In the genomic region with DNA sequence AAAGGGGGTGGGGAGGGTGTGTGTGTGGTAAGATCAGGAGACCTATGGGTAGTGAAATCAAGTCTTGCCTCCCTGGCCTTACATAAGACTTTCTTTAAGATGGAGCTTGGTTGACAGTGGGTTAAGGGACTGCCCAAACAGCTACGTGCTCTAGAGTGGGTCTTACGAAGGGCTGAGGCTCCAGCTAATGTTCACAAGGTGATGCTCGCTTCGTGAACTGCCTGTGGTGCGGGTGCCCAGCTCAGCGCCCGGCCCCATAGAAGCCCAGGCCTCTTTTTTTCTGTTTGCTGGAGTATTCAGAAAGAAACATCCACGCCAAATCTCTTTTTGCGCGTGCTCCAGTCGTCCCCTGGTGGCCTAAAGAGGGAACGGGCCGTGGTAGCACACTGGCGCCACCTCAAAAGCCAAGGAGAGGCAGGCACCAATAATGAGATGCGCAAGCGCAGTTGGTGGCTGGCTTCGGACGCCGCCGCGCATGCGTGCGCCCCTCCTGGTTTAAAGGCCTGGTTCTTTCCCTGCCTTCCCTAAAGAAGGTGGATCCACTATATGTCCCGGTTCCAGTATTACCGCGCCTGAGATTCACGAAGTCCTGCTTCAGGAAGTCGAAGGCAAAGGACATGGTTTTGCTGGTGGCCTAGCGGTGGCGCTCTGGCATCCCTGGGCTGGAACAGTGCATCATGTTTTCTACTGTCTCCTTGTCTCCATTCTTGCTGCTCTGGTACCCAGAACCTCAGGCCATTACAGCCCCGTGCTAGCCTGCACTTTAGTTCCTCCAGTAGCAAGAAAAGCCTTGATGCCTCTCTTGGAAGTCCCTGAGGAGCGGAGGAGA, we compare ENCODE assay signal across 8 mouse cellular contexts. TPM values are rescaled to one million over a fixed set of nuclear protein-coding genes. Genes with fewer than 3 reads are reported as not detected.
DNase-seq lines count a peak whose midpoint lies in the region; ATAC-seq lines count a peak whose summit lies in the region.

No protein-coding gene starts in this region.

- H3K27ac ChIP-seq in hindbrain, embryonic 15.5 days (replicated peaks), result peak overlapping the region; percentile 81

- DNase-seq in T-cell, adult 2 months (ENCODE audit: low spot score), result peak; percentile 78
- DNase-seq in cerebellum, postnatal 4 days (ENCODE audit: low spot score in 2 of 2), result peak; percentile 83 to 92
- peak; percentile 95 to 98 for DNase-seq in frontal cortex, postnatal 36 days (ENCODE audit: low spot score in 2 of 2)
- peak; percentile 91 to 94 for DNase-seq in layer of hippocampus, postnatal 36 days
- peak; percentile 88 for DNase-seq in lung, postnatal 25 days (ENCODE audit: low spot score)
- DNase-seq in retina, embryonic 14.5 days (ENCODE audit: low spot score), result peak; percentile 97
- peak; percentile 75 to 79 for DNase-seq in thymus, postnatal 36 days

- H3K4me2 ChIP-seq in hindbrain, embryonic 15.5 days, result peak overlapping the region; percentile 54

- no peaks in the 10 kb centered on the region for H3K9me3 ChIP-seq in hindbrain, embryonic 15.5 days

- peaks cover 14% of the 10 kb centered on the region for H3K4me1 ChIP-seq in hindbrain, embryonic 15.5 days (replicated peaks)

- H3K36me3 ChIP-seq in hindbrain, embryonic 15.5 days, result peaks cover 30% of the 10 kb centered on the region

- H3K27me3 ChIP-seq in hindbrain, embryonic 15.5 days, result no peaks in the 10 kb centered on the region

- WGBS in hindbrain, embryonic 15.5 days, result 9% methylated on average over 32 of the region's 32 CpGs

- H3K4me3 ChIP-seq in hindbrain, embryonic 15.5 days, result peak overlapping the region; percentile 21

- peak overlapping the region; percentile 36; the same call in 1 of the 2 replicates for H3K9ac ChIP-seq in hindbrain, embryonic 15.5 days

- peak; percentile 91 for ATAC-seq in hindbrain, embryonic 15.5 days (ENCODE audit: low FRiP score, low read depth)

RNA-seq across cellular contexts. Expression of gene Rpn1, which starts 21.7 kb away (rescaled TPM):
- polyA plus RNA-seq in hindbrain, embryonic 15.5 days (2015; fragmentation: Nextera tagmentation; extraction: Ambion mirVana), result 298 and 305 TPM in 2 replicates
- 100 to 1,000 TPM; 185 to 192 TPM for total RNA-seq in layer of hippocampus, postnatal 36 days (2021)

Comparison
In these comparisons a context has a peak if more than half of its experiments do, and no peak if none do; other contexts are left out.
1. Peak in every context shown above with its lines: DNase-seq, ATAC-seq, H3K4me3 ChIP-seq and H3K27ac ChIP-seq.